Mouse (Mus musculus) cerebellum, adult 2 months (tissue): Measurements from ENCODE around the gene Sorcs2.

Experiments
- CTCF ChIP-seq: fragments of 200-500 bp; IDR thresholded peaks from 2 replicates; pipeline ENCODE4 v1.5.1; 2011; ENCODE audit warnings: low read depth, mild to moderate bottlenecking, control low read depth, low read length, moderate library complexity, borderline replicate concordance; ENCODE audit not compliant: insufficient read depth
- POLR2A ChIP-seq: fragments of 200-500 bp; IDR thresholded peaks from 2 replicates; pipeline ENCODE4 v1.6.1; 2011; ENCODE audit warnings: low read length, control low read depth, borderline replicate concordance; ENCODE audit not compliant: insufficient read depth

DNA sequence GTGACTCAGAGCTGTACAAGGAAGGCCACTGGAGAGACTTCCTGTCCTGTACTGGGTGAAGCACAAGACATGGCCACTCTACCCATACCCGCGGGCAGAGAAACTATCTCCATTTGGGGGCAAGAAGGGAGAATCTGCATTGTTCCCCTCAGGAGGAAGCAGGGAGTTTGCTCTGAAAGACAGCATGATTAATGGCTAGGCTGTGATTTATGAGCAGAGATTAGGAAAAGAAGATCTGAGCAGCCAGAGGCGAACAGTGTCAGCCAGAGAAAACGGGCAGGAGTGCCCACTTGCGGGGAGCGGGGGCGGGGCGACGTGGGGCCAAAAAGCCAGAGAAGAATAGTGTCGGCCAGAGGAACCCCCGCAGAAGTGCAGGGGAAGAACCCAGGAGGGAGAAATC lies 29.9 kb upstream of the Sorcs2 start:
- TF ChIP-seq CTCF (no peak), POLR2A (no peak)
